Mouse (Mus musculus) right cerebral cortex, adult 18-20 months (tissue): ENCODE measurements around the gene Atp5f1.
"Not testable (repeated sequence)": the region's sequence is repeated elsewhere in the genome, so short reads cannot be mapped to it uniquely, and the experiment has no call there.

ENCODE experiments used
- DNase-seq: peaks from one replicate; pipeline ENCODE4 v3.0.0; 2022; ENCODE audit warnings: mixed read lengths

Atp5f1 gene

DNA sequence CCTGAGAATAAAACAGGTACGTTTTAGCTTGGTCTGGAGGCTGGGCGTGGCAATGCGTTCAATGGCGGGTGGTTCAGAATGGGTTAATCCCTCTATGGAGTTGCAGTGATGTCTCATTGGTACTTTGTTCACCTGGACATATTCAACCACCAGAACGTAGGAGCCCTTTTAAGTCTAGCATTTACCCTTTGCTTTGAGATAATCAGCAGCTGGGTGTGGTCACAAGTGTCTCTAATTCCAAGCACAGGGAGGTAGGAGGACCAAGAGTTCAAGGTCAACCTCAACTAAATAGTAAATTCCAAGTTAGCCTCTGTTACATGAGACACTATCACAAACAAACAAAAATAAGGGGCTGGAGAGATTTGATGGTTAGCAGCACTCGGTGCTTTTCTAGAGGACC, 31.1 kb downstream of the Atp5f1 start:
- DNase-seq, result no peak

GRCm38 (mm10) chr3:105928195-105928569, 31.7 kb downstream of the Atp5f1 start:
- DNase-seq, result no peak

GRCm38 (mm10) chr3:105927561-105928194, 32.2 kb downstream of the Atp5f1 start:
- no peak for DNase-seq

- no peak for DNase-seq
Observed at GRCm38 (mm10) chr3:105924616-105925015, 35.3 kb downstream of the Atp5f1 start.

DNA sequence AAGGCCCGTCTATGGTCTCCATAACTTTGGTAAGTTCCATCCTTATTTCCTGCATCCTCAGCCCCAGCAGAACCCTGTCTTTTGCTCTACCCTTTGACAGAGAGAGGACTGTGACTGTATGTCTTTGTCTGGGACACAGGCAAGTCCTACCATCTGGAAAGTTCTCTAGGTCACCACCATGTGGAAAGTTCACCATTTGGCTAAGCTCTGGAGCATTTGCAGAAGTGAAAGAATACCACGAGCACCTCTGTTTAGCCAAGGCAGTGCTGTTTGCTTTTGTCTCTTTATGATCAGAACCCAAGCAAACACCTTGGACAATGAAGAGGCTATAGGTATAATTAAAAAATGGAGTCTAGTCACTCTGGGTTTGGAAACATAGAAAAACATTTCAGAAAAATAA, 37.9 kb downstream of the Atp5f1 start:
- DNase-seq, result no peak

DNA sequence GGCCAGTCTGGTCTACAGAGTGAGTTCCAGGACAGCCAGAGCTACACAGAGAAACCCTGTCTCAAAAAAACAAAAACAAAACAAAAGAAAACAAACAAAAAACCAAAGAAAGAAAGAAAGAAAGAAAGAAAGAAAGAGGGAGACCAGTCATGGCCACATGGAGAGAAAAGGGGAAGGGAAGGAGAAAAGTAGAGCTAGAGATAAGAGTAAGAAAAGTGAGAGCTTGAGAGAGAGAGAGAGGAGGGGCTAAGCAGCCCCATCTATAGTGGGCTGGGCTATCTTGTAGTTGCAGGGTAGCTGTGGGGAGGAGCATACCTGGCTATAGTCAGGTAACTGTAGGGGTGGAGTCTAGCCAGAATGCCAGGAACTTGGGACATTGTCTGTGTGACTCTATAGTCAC, 39.2 kb downstream of the Atp5f1 start:
- DNase-seq, result not testable (repeated sequence)

DNA sequence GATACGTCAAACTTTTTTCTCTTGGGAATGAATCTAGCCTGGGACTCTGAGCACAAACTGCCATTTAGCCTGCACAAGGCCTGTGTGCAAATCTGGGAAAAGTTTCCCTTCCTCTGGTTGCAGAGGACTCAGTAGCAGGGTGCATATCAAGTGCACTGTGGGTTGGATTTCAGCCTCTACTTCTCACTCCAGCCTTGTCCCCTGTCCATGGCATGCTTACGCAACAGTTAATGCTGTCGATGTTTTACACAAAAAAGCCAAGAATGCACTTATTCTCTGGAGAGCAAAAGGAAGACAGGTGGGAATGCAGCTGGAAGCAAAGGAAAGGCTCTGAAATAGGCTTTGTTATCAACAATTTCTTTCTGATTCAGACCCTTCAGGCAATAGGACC, 41.5 kb downstream of the Atp5f1 start:
- DNase-seq, result no peak

DNA sequence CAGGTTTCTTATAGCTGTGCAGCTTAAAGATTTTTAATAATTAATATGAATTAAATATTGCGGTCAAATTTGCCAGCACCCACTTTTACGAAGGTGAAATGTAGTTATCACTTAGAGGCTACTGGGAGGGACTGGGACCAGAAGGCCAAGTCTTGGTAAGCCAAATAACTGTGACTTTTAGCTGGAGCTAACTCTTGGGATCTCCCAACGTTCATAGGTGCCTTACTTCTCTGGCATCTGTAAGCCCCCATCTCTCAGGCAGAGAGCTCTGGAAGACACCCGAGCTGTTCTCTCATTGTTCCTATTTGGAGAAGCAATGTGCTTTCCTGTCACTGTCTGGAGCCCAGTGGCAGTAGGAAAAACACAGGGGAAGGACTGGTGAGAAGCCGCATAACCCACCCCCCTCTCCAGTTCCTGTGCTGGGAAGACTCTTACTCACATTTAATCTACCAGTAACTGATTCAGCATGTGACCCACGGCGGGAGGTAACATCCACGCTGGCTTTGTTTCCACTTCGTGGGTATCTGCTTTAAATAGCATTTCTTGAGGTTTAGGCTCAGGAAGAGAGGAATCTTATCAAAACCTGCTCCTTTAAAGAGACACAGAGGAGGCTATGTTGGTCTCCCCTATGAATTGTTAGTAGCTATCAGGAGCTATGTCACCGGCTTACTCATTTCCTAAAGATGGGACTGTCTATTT, 42.1 kb downstream of the Atp5f1 start:
- DNase-seq, result no peak

DNA sequence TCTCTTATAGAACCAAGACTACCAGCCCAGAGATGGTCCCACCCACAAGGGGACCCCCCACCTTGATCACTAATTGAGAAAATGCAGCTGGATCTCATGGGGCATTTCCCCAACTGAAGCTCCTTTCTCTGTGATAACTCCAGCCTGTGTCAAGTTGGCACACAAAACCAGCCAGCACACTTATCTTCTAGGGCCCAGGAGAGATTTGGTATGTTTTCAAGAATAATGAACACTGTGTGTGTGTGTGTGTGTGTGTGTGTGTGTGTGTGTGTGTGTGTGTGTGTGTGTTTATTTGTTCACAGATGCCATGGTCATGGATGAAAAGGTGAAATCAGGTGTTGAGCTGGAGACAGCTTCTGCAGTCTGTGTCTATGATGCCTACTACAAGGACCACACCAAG, 43.4 kb downstream of the Atp5f1 start:
- not testable (repeated sequence) for DNase-seq

GRCm38 (mm10) chr3:105915281-105915680, 44.6 kb downstream of the Atp5f1 start:
- no peak for DNase-seq

- DNase-seq, result no peak
Observed at GRCm38 (mm10) chr3:105913839-105914681, 45.8 kb downstream of the Atp5f1 start.

- DNase-seq, result no peak
Observed at GRCm38 (mm10) chr3:105912097-105912880, 47.6 kb downstream of the Atp5f1 start.

- DNase-seq, result no peak
Observed at GRCm38 (mm10) chr3:105910519-105911190, 49.2 kb downstream of the Atp5f1 start.

DNA sequence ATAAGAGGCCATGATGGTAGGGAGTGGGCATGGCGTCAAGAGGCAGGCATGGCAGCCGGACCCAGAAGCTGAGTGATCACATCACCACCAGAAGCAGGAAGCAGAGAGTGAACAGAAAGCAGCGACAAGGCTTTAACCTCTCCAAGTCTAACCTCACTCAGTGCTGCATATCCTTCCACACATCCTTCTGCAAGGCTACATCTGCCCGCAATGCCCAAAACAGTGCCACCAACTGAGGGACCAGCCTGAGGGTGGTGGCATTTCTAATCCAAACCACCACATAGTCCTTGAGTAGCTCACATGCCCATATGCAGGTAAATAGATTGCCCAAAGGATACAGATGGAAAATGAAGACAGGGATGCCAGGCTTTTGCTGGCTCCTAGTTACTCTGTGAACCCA, 50.9 kb downstream of the Atp5f1 start:
- DNase-seq, result no peak

- no peak for DNase-seq
Observed at GRCm38 (mm10) chr3:105907956-105908655, 51.8 kb downstream of the Atp5f1 start.

DNA sequence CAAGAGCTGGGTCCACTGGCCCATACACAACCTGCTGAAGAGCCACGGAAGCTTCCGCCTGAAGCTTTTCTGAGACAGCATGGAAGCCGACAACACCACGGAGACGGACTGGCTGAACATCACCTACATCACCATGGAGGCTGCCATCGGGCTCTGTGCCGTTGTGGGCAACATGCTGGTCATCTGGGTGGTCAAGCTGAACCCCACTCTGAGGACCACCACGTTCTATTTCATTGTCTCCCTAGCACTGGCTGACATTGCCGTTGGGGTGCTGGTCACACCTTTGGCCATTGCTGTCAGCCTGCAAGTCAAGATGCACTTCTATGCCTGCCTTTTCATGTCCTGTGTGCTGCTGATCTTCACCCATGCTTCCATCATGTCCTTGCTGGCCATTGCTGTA, 55.2 kb downstream of the Atp5f1 start:
- DNase-seq, result no peak

DNA sequence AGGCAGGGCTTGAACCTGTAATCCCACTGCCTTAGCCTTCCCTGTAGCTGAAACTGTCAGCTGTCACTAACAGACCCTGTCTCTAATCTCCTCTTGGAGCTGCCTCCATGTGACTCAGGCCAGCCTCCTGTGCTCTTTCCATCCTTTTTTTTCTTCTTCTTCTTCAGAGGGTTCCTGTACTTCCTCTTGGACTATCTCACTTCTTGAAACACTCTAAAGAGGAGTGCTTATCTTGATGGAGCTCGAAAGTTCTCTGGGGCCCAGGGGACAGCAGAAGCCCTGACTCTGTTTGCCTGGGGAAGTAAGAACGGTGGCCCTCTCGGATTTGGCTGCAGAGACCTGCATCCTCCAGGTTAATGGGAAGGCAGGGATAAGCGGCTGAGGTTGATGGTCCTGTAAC, 55.7 kb downstream of the Atp5f1 start:
- DNase-seq, result no peak

- no peak for DNase-seq
Observed at GRCm38 (mm10) chr3:105901468-105901867, 58.4 kb downstream of the Atp5f1 start.

DNA sequence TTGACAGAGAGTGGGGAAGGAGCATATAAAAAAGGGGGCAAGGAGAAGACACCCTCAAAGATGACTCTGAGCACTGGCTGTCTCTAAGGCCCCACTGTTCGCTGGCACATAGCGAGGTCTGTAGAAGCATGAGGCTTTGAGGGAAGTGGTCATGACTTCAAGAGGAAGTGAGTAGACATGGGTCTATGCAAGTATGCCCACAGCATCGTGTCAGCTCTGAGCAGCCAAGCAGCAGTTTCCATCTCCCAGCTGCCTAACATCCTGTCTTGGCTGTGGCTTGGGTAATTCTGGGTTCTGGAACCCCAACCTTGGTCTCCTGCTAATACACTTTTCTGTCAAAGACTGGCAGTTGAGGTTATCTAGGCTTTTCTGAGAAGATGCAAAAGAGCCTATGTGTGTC, 59.2 kb downstream of the Atp5f1 start:
- no peak for DNase-seq

- DNase-seq, result no peak
Observed at GRCm38 (mm10) chr3:105900266-105900665, 59.6 kb downstream of the Atp5f1 start.

DNA sequence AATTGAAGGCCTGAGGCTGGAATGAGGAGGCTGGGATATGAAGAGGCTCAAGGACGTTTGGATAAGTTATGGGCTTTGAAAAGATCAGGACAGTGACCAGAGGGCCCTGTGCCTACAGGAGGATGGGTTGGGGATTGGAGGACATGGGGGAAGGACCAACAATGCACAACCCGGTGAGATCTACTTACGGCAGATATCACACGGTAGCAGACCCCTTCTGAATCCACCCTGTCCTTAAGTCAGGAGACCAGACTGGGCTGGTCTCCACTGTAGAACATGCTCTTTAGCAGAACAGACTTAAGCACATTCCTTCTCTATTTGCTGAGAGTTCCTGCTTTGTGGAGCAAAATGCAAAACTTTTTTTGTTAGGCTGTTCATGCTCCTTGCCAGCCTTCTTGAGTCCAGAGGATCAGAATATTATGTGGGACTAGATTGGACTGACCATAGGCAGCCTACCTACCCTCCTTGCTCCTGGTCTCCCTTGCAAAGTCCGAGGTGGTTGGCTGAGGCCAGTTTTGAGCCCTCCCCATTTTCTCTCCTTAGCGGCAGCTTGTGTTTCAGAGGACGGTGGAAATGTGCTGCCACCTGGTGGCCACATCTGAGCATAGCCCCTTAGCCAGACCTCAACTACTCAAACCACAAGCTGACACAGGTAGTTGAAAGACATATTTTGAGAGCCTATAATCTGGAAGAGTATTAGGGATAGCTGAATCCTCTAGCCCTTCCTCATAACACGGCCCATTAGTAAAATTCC, 60.3 kb downstream of the Atp5f1 start:
- peak; percentile 72 for DNase-seq
